Mouse (Mus musculus) gastrocnemius, postnatal 36 days (tissue): ENCODE results near the gene Iqck. TPM values are rescaled to one million over a fixed set of nuclear protein-coding genes. Genes with fewer than 3 reads are reported as not detected.

Experiments
- DNase-seq, 2 experiments: peaks; one replicate each; pipeline ENCODE4 v3.0.0; 2022
- intact Hi-C: fragments of 180-260 bp; cut with DNase I; formaldehyde crosslinking; loops from one replicate; pipeline ENCODE4 v1.15.1; 2025
- total RNA-seq, 2 experiments: library from RNA; stranded (reverse); gene quantifications; 2 replicates each; pipeline ENCODE4 v1.2.3; 2021

Gene Iqck
- total RNA-seq, 2 experiments from 2014 or later, result 0.52 TPM; not detected in 1

DNA sequence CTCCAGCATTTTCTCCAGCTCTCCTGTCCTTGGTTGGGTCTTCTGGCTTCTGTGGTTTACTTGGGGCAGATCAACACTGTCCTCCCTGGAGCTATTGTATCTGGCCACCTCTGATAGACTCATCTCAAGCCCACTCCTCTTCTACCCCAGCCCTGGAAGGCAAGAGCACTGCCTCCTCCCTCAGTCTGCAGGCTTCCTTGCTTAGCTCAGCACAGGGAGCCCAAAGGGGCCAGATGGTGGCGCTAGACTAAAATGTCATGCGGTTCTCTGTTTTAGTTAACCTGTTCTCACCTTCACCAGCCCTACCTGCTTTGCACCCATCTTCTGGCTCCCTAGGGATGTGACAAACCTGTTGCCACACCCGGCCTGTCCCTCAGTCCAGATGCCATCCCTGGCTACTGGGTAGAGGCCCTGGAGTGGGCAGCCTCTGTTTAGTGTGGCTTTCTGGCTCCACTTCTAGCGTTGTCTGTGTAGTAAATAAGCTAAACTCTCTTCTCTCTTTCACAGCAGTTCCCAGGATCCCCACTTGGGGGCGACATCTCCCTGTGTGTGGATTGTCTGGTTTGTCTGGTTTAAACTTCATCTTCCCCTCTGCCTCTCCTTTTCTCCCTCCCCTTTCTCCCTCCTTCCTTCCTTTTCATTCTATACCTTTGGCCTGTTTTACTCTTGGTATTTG, 155.4 kb downstream of the Iqck start:
- intact Hi-C loops, result loop anchor here (5.0 kb wide), 1 partner anchor 501 kb away; no protein-coding TSS in a partner anchor
- DNase-seq, result peak; percentile 50 to 53

DNA sequence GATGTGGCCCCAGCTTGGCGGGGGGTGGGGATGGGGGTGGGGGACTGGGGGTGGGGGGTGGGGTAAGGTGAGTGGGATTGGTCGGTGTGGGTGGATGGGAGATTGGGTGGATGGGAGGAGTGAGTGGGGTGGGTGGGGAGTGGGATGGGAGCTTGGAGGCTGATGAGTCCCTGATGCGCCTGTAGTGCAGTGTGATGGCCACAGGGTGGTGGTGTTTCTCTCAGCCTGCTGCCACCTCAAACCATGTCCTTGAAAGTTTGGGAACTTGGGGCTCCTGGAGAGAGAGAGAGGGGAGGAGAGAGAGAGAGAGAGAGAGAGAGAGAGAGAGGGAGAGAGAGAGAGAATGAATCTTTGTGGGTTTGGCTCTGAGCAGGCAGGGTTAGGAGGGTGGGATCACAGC, 160.2 kb downstream of the Iqck start:
- DNase-seq, result no peak
- intact Hi-C loops, result no loop called here

DNA sequence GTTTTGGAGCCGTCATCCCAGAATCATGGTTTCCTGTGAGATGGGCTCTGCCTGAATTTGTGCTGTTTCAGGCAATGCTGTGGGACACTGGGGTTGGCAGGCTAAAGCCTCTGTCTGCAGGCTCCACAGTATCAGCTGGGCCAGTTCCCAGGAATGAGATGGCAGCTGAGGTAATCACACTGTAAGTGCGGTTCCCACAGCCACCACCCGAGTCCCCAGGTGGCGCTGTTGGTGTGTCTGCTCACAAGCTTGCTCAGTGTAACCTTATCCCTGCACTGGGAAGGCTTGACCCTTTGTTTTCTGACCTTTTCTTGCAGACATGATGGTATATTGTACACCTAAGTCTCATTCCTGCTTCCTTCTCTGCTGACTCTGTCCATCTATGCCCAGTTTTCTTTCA, 164.0 kb downstream of the Iqck start:
- no peak for DNase-seq
- intact Hi-C loops, result no loop called here

Other genes starting within 250 kb of the Iqck start
- 10 to 100 TPM; 33.4 to 35.8 TPM for gene Gde1, start 150.0 kb upstream of the Iqck start, total RNA-seq
- gene Ccp110, start 143.2 kb upstream of the Iqck start, total RNA-seq, result 1 to 10 TPM; 1.9 to 2.3 TPM
- gene Vps35l, start 115.5 kb upstream of the Iqck start, total RNA-seq, result 10 to 100 TPM; 17.7 to 20.2 TPM
- 10 to 100 TPM; 22.2 to 27.1 TPM for gene Knop1, start 502 bp downstream of the Iqck start, total RNA-seq
- gene Gprc5b, start 139.5 kb downstream of the Iqck start, total RNA-seq, result 10 to 100 TPM; 14.0 to 19.0 TPM